Mouse (Mus musculus) C2C12 (cell line): Measurements from ENCODE around the gene 6430548M08Rik.

Experiments used
- CTCF ChIP-seq: IDR thresholded peaks from one replicate; pipeline ENCODE4 v1.5.1; 2011; ENCODE audit not compliant: control insufficient read depth, insufficient read depth, insufficient read length
- MAX ChIP-seq: IDR thresholded peaks from one replicate; pipeline ENCODE4 v1.6.1; 2011; ENCODE audit warnings: mild to moderate bottlenecking, control low read depth
- MYOD1 ChIP-seq: IDR thresholded peaks from one replicate; pipeline ENCODE4 v1.6.1; 2011; ENCODE audit warnings: low read depth; ENCODE audit not compliant: control insufficient read depth, insufficient read length
- MYOG ChIP-seq: IDR thresholded peaks from one replicate; pipeline ENCODE4 v1.6.1; 2011; ENCODE audit not compliant: control insufficient read depth, insufficient read length; ENCODE audit errors: extremely low read depth

DNA sequence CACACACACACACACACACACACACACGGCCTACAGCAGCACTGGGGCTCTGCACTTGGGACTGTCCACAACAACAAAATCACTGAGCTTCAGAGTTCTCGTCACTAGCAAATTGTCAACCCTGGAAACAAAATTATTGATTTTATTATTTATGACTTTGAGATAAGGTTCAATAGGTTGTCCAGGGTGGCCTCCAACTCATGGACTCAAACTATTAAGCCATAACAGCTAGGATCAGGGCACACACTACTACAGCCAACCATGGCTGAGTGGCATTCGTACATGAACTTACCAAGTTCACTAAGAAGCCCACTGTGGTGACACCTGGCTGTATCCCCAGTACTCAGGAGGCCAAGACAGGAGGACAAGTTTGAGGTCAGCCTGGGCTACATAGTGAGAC, 20.8 kb upstream of the 6430548M08Rik start:
- TF ChIP-seq MAX (no peak), CTCF (no peak), MYOD1 (no peak), MYOG (no peak)
